Mouse (Mus musculus): ENCODE results near the gene D10Wsu102e.

GRCm38 (mm10) chr10:83383863-83384262, 23.8 kb downstream of the D10Wsu102e start:
- no peak for TF ChIP-seq CTCF (IDR thresholded peaks at IDR 0.05; ENCODE audit: low read depth, low read length)
- no peak for TF ChIP-seq POLR2A (IDR thresholded peaks at IDR 0.05; ENCODE audit: insufficient read depth, low read length)
- no peak for TF ChIP-seq EP300 (IDR thresholded peaks at IDR 0.05; ENCODE audit: insufficient read depth, low read depth, low read length)

Data from ES-Bruce4 (cell line).